Mouse (Mus musculus): ENCODE results near the gene Theg. TPM values are rescaled to one million over a fixed set of nuclear protein-coding genes. Genes with fewer than 3 reads are reported as not detected.
A peak's percentile ranks its signal among the peaks of the same experiment; 100 is the strongest.

The Theg gene
- polyA plus RNA-seq, 1 experiment from 2014 or later, result not detected

DNA sequence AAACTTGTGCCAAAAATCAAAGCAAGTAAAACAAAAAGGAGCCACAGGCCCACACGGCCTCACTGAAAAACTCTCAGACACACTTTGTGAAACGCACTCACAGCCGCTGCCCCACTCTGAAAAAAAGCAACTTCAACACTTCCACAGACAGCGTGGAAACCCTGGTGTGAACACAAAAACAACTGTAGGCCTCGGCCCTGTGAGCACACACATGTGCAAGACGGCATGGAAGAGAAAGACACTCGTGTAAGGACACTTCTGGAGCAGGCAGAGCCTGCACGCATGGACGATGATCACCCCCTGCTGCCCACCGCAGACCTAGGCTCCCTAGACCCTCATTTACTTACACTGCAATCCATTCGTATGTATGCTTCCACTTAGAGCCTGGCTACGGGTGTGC lies 41.2 kb downstream of the Theg start:
- Histone ChIP-seq H3K4me2 (ENCODE audit: low read depth, low read length) (no peak overlapping the region), H3K27ac (replicated peaks; ENCODE audit: low read depth, low read length) (no peak overlapping the region), H3K36me3 (replicated peaks; ENCODE audit: control insufficient read depth, insufficient read depth, low read depth, low read length) (peaks cover 32% of the 10 kb centered on the region), H3K4me1 (ENCODE audit: control insufficient read depth, insufficient read depth, low read length) (no peaks in the 10 kb centered on the region), H3K27me3 (ENCODE audit: control insufficient read depth, insufficient read depth, low read length) (no peaks in the 10 kb centered on the region), H3K9me3 (replicated peaks; ENCODE audit: control insufficient read depth, low read length) (no peaks in the 10 kb centered on the region), H3K4me3 (ENCODE audit: low read depth, low read length) (no peak overlapping the region), H3K9ac (replicated peaks; ENCODE audit: low read length) (no peak overlapping the region)
- WGBS, result 86% methylated on average over 12 of the region's 12 CpGs
- no peak for DNase-seq (ENCODE audit: low spot score)
- ATAC-seq (replicated peaks; ENCODE audit: insufficient number of reproducible peaks, low FRiP score, low TSS enrichment, low read depth), result no peak

DNA sequence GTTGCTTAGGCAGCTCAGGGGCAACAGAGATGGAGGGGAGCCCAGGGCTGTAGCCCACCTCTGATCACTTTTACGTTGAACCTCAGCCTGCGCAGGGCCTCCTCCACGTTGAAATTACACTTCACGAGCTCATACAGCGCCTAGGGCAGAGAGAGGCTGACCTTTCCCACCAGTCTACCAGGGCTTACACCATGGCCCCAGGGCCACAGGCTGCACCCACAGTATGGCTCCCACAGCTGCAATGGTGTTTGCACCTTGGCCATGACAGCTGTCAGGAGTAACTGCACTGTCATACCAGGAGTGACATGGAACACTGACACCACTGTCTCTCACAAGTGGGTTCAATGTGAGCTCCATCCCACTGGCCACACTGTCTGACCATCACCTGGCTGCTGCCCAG lies 42.5 kb downstream of the Theg start:
- H3K4me3 ChIP-seq (ENCODE audit: low read depth, low read length), result no peak overlapping the region
- no peak overlapping the region for H3K27ac ChIP-seq (replicated peaks; ENCODE audit: low read depth, low read length)
- ATAC-seq (replicated peaks; ENCODE audit: insufficient number of reproducible peaks, low FRiP score, low TSS enrichment, low read depth), result no peak
- no peaks in the 10 kb centered on the region for H3K9me3 ChIP-seq (replicated peaks; ENCODE audit: control insufficient read depth, low read length)
- H3K9ac ChIP-seq (replicated peaks; ENCODE audit: low read length), result no peak overlapping the region
- 92% methylated on average over 5 of the region's 5 CpGs for WGBS
- no peaks in the 10 kb centered on the region for H3K4me1 ChIP-seq (ENCODE audit: control insufficient read depth, insufficient read depth, low read length)
- H3K27me3 ChIP-seq (ENCODE audit: control insufficient read depth, insufficient read depth, low read length), result no peaks in the 10 kb centered on the region
- no peak for DNase-seq (ENCODE audit: low spot score)
- H3K36me3 ChIP-seq (replicated peaks; ENCODE audit: control insufficient read depth, insufficient read depth, low read depth, low read length), result peaks cover 36% of the 10 kb centered on the region
- H3K4me2 ChIP-seq (ENCODE audit: low read depth, low read length), result no peak overlapping the region

DNA sequence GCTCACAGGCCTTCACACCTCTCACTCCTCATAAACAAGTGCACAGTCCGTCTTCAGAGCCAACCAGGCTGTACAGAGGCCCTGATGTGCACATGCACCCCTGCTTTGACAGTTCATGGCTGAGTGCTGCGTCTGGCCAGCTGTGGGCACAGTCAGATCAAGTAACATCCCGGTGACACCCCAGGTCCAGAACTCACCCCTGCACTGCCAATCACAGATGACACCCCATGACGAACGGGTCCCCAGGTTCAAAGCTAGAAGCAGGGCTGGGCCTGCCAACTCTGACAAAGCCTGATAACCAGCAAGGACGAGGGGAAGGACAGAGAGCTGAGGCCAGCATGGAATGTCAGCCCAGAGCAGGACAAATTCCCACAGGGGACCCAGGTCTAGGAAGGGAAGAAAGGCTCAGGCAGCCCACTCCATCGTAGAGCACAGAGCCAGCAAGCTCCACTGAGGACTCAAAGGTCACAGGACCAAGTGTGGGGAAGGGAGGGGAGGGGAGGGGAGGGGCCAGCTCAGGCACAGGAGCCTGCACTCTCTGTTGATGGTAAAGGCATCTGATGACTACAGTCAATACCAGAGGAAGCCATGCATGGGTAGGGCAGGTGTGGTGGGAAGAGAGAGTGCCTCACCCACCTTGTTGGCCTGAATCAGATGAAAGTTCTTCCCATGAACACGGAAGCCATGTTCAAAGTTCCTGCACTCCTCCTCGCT lies 43.1 kb downstream of the Theg start:
- no peak for DNase-seq (ENCODE audit: low spot score)
- Histone ChIP-seq H3K4me3 (ENCODE audit: low read depth, low read length) (no peak overlapping the region), H3K27ac (replicated peaks; ENCODE audit: low read depth, low read length) (no peak overlapping the region), H3K9me3 (replicated peaks; ENCODE audit: control insufficient read depth, low read length) (no peaks in the 10 kb centered on the region), H3K36me3 (replicated peaks; ENCODE audit: control insufficient read depth, insufficient read depth, low read depth, low read length) (peaks cover 32% of the 10 kb centered on the region), H3K9ac (replicated peaks; ENCODE audit: low read length) (no peak overlapping the region), H3K27me3 (ENCODE audit: control insufficient read depth, insufficient read depth, low read length) (no peaks in the 10 kb centered on the region), H3K4me1 (ENCODE audit: control insufficient read depth, insufficient read depth, low read length) (no peaks in the 10 kb centered on the region), H3K4me2 (ENCODE audit: low read depth, low read length) (no peak overlapping the region)
- WGBS, result 87% methylated on average over 9 of the region's 9 CpGs
- no peak for ATAC-seq (replicated peaks; ENCODE audit: insufficient number of reproducible peaks, low FRiP score, low TSS enrichment, low read depth)

DNA sequence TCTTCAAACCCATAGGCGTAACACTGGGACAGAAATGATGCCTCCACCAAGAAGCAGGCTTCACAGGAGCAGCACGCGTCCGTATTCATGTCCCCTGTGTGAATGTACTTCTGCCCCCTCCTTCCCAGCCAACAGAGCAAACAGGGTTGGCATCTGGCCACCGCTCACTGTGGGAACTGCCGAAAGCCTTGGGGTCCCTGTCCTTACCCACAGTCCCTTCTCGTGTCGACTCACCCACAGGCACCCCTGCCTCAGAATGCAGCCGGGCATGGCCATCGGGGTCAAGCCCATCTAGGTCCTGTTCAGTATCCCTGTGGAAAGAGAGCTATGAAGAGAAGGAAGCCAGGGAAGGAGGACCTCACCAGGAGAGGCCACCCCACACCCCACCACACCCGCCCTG lies 45.0 kb downstream of the Theg start:
- peaks cover 21% of the 10 kb centered on the region for H3K36me3 ChIP-seq (replicated peaks; ENCODE audit: control insufficient read depth, insufficient read depth, low read depth, low read length)
- H3K4me3 ChIP-seq (ENCODE audit: low read depth, low read length), result no peak overlapping the region
- no peak overlapping the region for H3K9ac ChIP-seq (replicated peaks; ENCODE audit: low read length)
- no peaks in the 10 kb centered on the region for H3K4me1 ChIP-seq (ENCODE audit: control insufficient read depth, insufficient read depth, low read length)
- no peaks in the 10 kb centered on the region for H3K27me3 ChIP-seq (ENCODE audit: control insufficient read depth, insufficient read depth, low read length)
- 95% methylated on average over 11 of the region's 11 CpGs for WGBS
- H3K4me2 ChIP-seq (ENCODE audit: low read depth, low read length), result no peak overlapping the region
- ATAC-seq (replicated peaks; ENCODE audit: insufficient number of reproducible peaks, low FRiP score, low TSS enrichment, low read depth), result no peak
- H3K9me3 ChIP-seq (replicated peaks; ENCODE audit: control insufficient read depth, low read length), result no peaks in the 10 kb centered on the region
- no peak for DNase-seq (ENCODE audit: low spot score)
- H3K27ac ChIP-seq (replicated peaks; ENCODE audit: low read depth, low read length), result no peak overlapping the region

DNA sequence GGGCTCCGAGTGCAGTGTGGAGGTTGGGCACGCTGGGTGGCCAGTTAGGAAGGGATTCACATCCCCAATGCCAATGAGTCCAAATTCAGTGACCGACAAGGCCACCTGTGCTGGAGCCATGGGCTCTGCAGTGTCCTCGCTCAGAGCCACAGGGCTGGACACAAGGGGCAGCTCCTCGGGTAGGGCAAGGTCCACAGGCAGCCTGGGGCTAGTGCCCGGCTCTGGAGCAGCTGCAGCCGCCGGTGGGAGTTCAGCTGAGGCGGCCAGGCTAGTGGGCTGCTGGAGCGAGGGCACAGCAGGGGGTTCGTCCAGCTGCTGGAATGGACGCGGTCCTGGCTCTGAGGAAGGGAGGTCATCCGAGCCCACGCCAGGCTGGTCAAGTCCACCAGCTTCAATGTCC lies 45.6 kb downstream of the Theg start:
- H3K4me2 ChIP-seq (ENCODE audit: low read depth, low read length), result no peak overlapping the region
- H3K9me3 ChIP-seq (replicated peaks; ENCODE audit: control insufficient read depth, low read length), result no peaks in the 10 kb centered on the region
- no peak for ATAC-seq (replicated peaks; ENCODE audit: insufficient number of reproducible peaks, low FRiP score, low TSS enrichment, low read depth)
- no peaks in the 10 kb centered on the region for H3K4me1 ChIP-seq (ENCODE audit: control insufficient read depth, insufficient read depth, low read length)
- H3K27me3 ChIP-seq (ENCODE audit: control insufficient read depth, insufficient read depth, low read length), result no peaks in the 10 kb centered on the region
- 85% methylated on average over 15 of the region's 15 CpGs for WGBS
- H3K9ac ChIP-seq (replicated peaks; ENCODE audit: low read length), result no peak overlapping the region
- H3K36me3 ChIP-seq (replicated peaks; ENCODE audit: control insufficient read depth, insufficient read depth, low read depth, low read length), result peaks cover 21% of the 10 kb centered on the region
- DNase-seq (ENCODE audit: low spot score), result no peak
- H3K4me3 ChIP-seq (ENCODE audit: low read depth, low read length), result no peak overlapping the region
- H3K27ac ChIP-seq (replicated peaks; ENCODE audit: low read depth, low read length), result no peak overlapping the region

DNA sequence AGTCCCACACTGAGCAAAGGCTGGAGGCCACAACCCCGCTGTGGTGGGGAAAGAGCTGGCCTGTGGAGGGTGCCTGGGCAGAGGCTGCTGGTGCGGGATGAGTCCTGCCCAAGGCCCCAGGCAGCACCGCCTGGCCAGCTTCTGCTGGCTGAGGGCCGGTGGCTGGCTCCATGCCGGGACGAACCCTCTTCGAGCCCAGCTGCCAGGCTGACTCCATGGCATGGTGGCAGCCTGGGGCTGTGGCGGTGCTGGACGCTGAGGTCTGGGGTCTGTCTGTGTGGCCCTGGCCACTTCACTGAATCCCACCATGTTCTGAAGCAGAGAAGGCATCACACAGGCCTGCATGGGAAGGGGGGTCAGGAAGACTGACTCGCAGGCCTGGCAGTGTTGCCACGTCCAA lies 46.4 kb downstream of the Theg start:
- Histone ChIP-seq H3K4me1 (ENCODE audit: control insufficient read depth, insufficient read depth, low read length) (no peaks in the 10 kb centered on the region), H3K36me3 (replicated peaks; ENCODE audit: control insufficient read depth, insufficient read depth, low read depth, low read length) (peaks cover 21% of the 10 kb centered on the region), H3K9ac (replicated peaks; ENCODE audit: low read length) (no peak overlapping the region), H3K9me3 (replicated peaks; ENCODE audit: control insufficient read depth, low read length) (no peaks in the 10 kb centered on the region), H3K27ac (replicated peaks; ENCODE audit: low read depth, low read length) (no peak overlapping the region), H3K4me3 (ENCODE audit: low read depth, low read length) (no peak overlapping the region), H3K4me2 (ENCODE audit: low read depth, low read length) (no peak overlapping the region), H3K27me3 (ENCODE audit: control insufficient read depth, insufficient read depth, low read length) (no peaks in the 10 kb centered on the region)
- WGBS, result 95% methylated on average over 11 of the region's 11 CpGs
- no peak for DNase-seq (ENCODE audit: low spot score)
- ATAC-seq (replicated peaks; ENCODE audit: insufficient number of reproducible peaks, low FRiP score, low TSS enrichment, low read depth), result no peak

DNA sequence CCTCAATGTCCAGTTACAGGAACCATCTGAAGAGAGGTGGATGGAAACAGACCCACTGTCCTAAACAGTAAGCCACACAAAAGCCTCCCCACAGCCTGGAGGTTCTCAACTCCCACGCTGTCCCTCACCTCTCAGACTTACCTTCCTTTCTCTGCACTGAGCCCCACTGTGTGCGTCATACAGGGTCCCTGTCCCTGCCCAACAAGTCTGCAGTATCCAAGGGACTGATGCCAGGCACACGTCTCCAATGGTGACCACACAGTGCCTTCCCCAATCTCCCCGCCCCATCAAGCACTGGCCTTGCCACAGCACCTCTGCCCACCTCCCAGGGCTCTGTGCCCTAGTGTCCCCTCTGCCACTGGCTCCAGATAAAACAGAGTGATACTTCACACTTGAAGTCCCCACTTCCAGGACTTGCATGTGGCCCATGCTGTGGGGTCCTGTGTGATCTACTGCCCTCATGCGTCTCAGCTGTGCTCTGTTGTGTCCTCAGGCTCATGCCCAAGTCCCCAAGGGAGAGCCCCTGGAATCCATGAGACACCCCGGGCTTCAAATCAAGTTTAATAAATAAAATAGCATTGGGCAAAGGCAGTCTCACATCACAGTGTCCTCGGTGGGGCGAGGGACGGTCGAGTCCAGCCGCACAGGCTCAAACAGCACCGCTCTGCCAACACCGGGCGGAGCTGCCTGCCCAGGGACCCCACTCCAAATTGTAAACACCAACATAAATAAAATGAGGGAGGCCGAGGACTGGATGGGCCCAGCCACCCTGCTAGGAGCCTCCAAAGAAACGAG lies 47.2 kb downstream of the Theg start:
- no peak overlapping the region for H3K9ac ChIP-seq (replicated peaks; ENCODE audit: low read length)
- no peak overlapping the region for H3K4me3 ChIP-seq (ENCODE audit: low read depth, low read length)
- no peaks in the 10 kb centered on the region for H3K27me3 ChIP-seq (ENCODE audit: control insufficient read depth, insufficient read depth, low read length)
- H3K4me1 ChIP-seq (ENCODE audit: control insufficient read depth, insufficient read depth, low read length), result no peaks in the 10 kb centered on the region
- peaks cover 21% of the 10 kb centered on the region for H3K36me3 ChIP-seq (replicated peaks; ENCODE audit: control insufficient read depth, insufficient read depth, low read depth, low read length)
- WGBS, result 91% methylated on average over 16 of the region's 16 CpGs
- no peaks in the 10 kb centered on the region for H3K9me3 ChIP-seq (replicated peaks; ENCODE audit: control insufficient read depth, low read length)
- DNase-seq (ENCODE audit: low spot score) (no peak), ATAC-seq (replicated peaks; ENCODE audit: insufficient number of reproducible peaks, low FRiP score, low TSS enrichment, low read depth) (no peak)
- no peak overlapping the region for H3K27ac ChIP-seq (replicated peaks; ENCODE audit: low read depth, low read length)
- no peak overlapping the region for H3K4me2 ChIP-seq (ENCODE audit: low read depth, low read length)

DNA sequence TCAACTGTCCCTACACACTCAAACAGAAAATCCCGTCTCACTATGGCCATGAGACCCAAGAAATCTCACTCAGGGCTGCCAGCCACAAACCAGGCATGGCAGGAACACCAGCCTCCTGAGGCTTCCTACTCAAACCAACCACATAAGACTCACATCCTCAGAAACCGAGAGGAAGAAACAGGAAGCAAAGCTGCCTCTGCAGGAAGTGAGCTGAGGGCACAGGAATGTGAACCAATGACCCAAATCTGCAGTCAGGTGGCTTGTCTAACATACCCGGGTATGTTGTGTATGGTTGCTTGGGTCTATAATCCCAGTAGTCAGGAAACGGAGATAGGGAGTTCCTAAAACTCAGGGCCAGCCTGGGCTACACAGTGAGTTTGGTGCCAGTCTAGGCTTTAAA lies 48.3 kb downstream of the Theg start:
- Histone ChIP-seq H3K27me3 (ENCODE audit: control insufficient read depth, insufficient read depth, low read length) (no peaks in the 10 kb centered on the region), H3K9me3 (replicated peaks; ENCODE audit: control insufficient read depth, low read length) (no peaks in the 10 kb centered on the region), H3K4me1 (ENCODE audit: control insufficient read depth, insufficient read depth, low read length) (no peaks in the 10 kb centered on the region), H3K27ac (replicated peaks; ENCODE audit: low read depth, low read length) (no peak overlapping the region), H3K36me3 (replicated peaks; ENCODE audit: control insufficient read depth, insufficient read depth, low read depth, low read length) (peaks cover 13% of the 10 kb centered on the region), H3K9ac (replicated peaks; ENCODE audit: low read length) (no peak overlapping the region), H3K4me3 (ENCODE audit: low read depth, low read length) (no peak overlapping the region), H3K4me2 (ENCODE audit: low read depth, low read length) (no peak overlapping the region)
- ATAC-seq (replicated peaks; ENCODE audit: insufficient number of reproducible peaks, low FRiP score, low TSS enrichment, low read depth) (no peak), DNase-seq (ENCODE audit: low spot score) (peak; percentile 8)
- 70% methylated on average over 4 of the region's 4 CpGs for WGBS

All from embryonic facial prominence, embryonic 11.5 days (tissue).